Mouse (Mus musculus) E14TG2a.4 (cell line): Measurements from ENCODE around the gene Cox10.

Experiments used
- H3K27me3 ChIP-seq: 2 replicates; pipeline ENCODE4 v1.6.1; 2014; ENCODE audit warnings: low read length, control low read depth; ENCODE audit not compliant: insufficient read depth
- H3K36me3 ChIP-seq: 2 replicates; pipeline ENCODE4 v1.6.1; 2014; ENCODE audit warnings: low read length, control low read depth; ENCODE audit not compliant: insufficient read depth
- H3K4me1 ChIP-seq: replicated peaks from 2 replicates; pipeline ENCODE4 v1.6.1; 2014; ENCODE audit warnings: low read depth, low read length, control low read depth
- H3K4me3 ChIP-seq: replicated peaks from 2 replicates; pipeline ENCODE4 v1.5.1; 2014; ENCODE audit warnings: mild to moderate bottlenecking, low read length
- H3K9me3 ChIP-seq: 2 replicates; pipeline ENCODE4 v1.6.1; 2014; ENCODE audit warnings: low read length, control low read depth
- CTCF ChIP-seq: conservative IDR thresholded peaks from 2 replicates; pipeline ENCODE4 v1.5.1; 2014; ENCODE audit warnings: low read length
- NANOG ChIP-seq: IDR thresholded peaks from 2 replicates; pipeline ENCODE4 v1.6.1; 2014; ENCODE audit warnings: borderline replicate concordance, low read length, mixed read lengths
- POU5F1 ChIP-seq: IDR thresholded peaks from 2 replicates; pipeline ENCODE4 v1.6.1; 2014; ENCODE audit warnings: low read length, borderline replicate concordance

Cox10 gene

DNA sequence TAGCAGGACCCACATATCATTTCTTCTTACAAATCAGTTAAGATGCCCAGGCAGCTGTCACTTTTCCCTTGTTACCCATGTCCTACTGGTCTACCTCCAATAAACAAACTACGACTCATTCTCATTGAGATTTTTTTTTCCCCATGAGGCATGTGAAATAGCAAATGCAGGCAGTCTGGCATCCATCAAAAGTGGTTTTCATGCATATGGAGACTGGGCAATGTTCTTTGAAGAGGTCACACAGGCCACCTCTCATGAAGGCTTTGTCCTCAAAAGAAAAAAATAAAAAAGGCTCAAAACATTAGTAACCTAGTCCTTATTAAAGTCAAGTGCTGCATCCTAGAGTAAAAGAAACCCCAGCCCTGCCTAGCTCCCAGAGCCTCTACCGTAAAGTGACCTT, 78.2 kb downstream of the Cox10 start:
- TF ChIP-seq CTCF = no peak
- no peak for TF ChIP-seq NANOG
- no peak for TF ChIP-seq POU5F1
- Histone ChIP-seq H3K4me1 (peaks cover 44% of the 10 kb centered on the region), H3K27me3 (no peaks in the 10 kb centered on the region), H3K9me3 (no peaks in the 10 kb centered on the region), H3K4me3 (no peak overlapping the region), H3K36me3 (peaks cover 11% of the 10 kb centered on the region)

DNA sequence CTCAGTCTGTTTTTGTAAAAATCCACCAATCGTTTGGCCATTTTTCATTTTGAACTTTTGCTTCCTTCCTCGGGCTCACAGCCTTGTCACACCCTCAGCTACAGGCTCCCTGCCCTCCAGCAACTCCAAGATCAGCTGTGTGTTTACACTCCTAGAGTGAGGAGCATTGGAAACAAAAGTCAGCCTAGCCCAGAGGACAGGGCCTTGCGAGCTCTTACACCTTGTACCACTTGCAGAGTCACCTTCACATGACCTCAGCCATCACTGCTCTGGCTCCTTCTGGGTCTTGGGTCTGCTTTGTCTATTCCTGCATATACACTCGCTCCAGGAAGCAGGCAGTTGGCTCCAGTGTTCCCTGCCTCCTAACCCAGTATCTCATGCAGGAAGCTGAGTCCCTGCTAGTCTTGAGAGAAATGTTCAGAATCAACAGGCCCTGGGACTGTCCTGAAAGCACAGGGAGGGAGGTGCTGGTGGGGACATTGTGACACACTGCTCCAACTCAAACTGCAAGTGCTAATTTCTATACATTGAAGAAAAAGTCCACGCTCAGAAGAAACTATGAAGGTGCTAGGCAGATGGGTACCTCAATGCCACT, 79.0 kb downstream of the Cox10 start:
- H3K4me3 ChIP-seq = no peak overlapping the region
- no peak for TF ChIP-seq CTCF
- no peak for TF ChIP-seq POU5F1
- no peak for TF ChIP-seq NANOG
- H3K27me3 ChIP-seq = no peaks in the 10 kb centered on the region
- H3K4me1 ChIP-seq = peaks cover 44% of the 10 kb centered on the region
- peaks cover 11% of the 10 kb centered on the region for H3K36me3 ChIP-seq
- no peaks in the 10 kb centered on the region for H3K9me3 ChIP-seq

DNA sequence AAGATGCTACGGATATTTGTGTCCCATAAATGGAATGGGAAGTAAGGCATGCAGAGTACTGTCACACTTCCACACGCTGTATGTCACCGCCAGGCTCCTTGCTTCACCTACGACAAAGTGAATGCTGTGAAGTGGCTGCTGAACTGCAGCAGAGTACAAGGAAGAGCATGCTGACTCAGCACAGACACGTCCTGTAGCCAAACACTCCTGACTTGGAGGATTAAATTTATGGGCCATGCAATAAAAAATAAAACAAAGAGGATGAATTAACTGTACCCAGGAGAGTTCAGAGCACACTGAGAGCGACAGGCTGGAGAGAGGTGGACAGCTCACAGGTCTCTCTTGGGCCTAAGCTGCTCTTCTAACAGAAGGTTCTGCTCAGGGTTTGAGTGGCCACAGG, 79.8 kb downstream of the Cox10 start:
- peaks cover 44% of the 10 kb centered on the region for H3K4me1 ChIP-seq

GRCm38 (mm10) chr11:63991958-63992357, 87.3 kb downstream of the Cox10 start:
- peaks cover 9% of the 10 kb centered on the region for H3K4me1 ChIP-seq
- no peak for TF ChIP-seq POU5F1
- TF ChIP-seq CTCF = no peak
- no peak for TF ChIP-seq NANOG
- no peak overlapping the region for H3K4me3 ChIP-seq
- H3K27me3 ChIP-seq = no peaks in the 10 kb centered on the region
- peaks cover 25% of the 10 kb centered on the region for H3K36me3 ChIP-seq
- H3K9me3 ChIP-seq = no peaks in the 10 kb centered on the region

More for the DNA sequence above, 79.8 kb downstream of the Cox10 start:
- no peak overlapping the region for H3K4me3 ChIP-seq
- no peaks in the 10 kb centered on the region for H3K27me3 ChIP-seq
- H3K9me3 ChIP-seq = no peaks in the 10 kb centered on the region
- H3K36me3 ChIP-seq = peaks cover 11% of the 10 kb centered on the region
- TF ChIP-seq CTCF (no peak), POU5F1 (no peak)

DNA sequence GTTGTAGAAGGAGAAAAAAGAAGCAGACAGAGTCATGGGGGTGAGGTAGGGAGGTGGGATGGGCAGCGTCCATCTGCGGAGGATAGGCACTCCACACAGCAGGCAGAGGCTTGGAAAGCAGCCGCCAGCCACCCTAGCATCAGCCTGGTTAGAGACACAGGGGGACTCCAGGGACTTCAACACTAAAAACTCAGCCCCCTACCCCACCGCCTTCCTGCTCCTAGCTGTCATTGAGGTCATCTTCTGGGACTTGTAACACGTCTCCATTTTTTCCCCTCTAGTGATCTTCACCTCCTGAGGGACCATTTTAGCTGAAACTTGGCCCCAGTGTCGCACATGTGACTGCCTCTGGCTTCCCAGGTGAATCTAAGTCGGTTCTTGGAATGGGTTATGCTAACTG, 88.5 kb downstream of the Cox10 start:
- TF ChIP-seq NANOG (no peak), CTCF (no peak), POU5F1 (no peak)
- no peak overlapping the region for H3K4me3 ChIP-seq
- peaks cover 9% of the 10 kb centered on the region for H3K4me1 ChIP-seq

DNA sequence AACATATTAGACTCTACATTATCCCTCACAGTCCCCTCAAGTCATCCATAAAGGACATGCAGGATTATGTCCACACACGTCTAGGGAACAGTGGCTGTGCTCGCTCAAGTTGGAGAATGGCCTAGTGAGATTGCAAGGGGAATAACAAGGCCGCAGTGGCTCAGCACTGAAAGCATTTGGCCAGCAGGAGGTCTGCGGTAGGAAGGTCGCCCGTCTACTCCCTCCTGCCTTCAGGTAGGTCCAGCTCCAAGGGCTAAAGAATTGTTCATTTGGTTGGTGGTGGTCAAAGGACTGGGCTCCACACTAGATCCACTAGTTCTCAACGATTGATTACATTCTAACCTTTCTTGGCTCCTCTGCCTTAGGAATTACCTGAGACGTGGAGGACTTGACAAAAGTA, 89.0 kb downstream of the Cox10 start:
- no peak overlapping the region for H3K4me3 ChIP-seq
- peaks cover 38% of the 10 kb centered on the region for H3K36me3 ChIP-seq
- no peaks in the 10 kb centered on the region for H3K27me3 ChIP-seq
- peaks cover 13% of the 10 kb centered on the region for H3K4me1 ChIP-seq
- H3K9me3 ChIP-seq = no peaks in the 10 kb centered on the region
- TF ChIP-seq POU5F1 = no peak
- TF ChIP-seq NANOG = no peak
- no peak for TF ChIP-seq CTCF

More for the DNA sequence above, 88.5 kb downstream of the Cox10 start:
- Histone ChIP-seq H3K36me3 (peaks cover 33% of the 10 kb centered on the region), H3K27me3 (no peaks in the 10 kb centered on the region), H3K9me3 (no peaks in the 10 kb centered on the region)

GRCm38 (mm10) chr11:63988991-63989860, 90.0 kb downstream of the Cox10 start:
- no peaks in the 10 kb centered on the region for H3K27me3 ChIP-seq
- H3K36me3 ChIP-seq = peaks cover 39% of the 10 kb centered on the region
- TF ChIP-seq POU5F1 (no peak), CTCF (no peak), NANOG (no peak)
- H3K9me3 ChIP-seq = no peaks in the 10 kb centered on the region
- no peak overlapping the region for H3K4me3 ChIP-seq
- H3K4me1 ChIP-seq = peaks cover 15% of the 10 kb centered on the region

DNA sequence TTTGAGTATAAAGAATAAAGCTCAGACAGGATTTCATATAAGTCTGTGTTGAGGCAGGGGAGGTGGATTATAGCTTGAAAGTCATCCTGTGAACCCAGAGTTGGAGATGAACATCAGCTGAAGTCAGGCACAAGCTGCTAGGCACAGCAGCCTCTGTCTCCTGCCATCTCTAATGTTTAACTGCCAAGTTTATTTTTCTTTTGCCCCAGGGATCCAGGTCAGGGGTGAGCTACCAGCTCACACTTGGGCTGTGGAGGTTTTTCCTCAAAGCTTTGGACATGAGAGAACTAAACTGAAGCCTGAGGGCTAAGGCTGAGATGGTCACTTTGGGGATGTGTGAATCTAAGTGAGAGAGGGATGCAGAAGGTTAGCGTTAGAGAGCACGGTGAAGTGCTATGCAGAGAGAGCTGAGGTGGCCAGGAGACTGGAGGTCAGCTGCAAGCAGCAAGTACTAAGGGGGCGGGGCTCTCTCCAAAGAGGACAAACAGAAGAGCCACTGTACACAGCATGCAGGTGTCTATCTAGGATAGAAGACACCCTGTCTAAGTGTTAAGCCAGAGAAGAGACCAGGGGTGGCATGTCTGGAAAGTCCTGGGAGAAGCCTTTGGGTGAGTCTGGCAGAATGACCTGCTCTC, 91.1 kb downstream of the Cox10 start:
- TF ChIP-seq POU5F1 = no peak
- TF ChIP-seq NANOG = no peak
- no peak for TF ChIP-seq CTCF
- peaks cover 15% of the 10 kb centered on the region for H3K4me1 ChIP-seq
- H3K9me3 ChIP-seq = no peaks in the 10 kb centered on the region
- H3K36me3 ChIP-seq = peaks cover 32% of the 10 kb centered on the region
- H3K27me3 ChIP-seq = no peaks in the 10 kb centered on the region
- no peak overlapping the region for H3K4me3 ChIP-seq
